ENCODE assay signal across 8 mouse cellular contexts in the genomic region with DNA sequence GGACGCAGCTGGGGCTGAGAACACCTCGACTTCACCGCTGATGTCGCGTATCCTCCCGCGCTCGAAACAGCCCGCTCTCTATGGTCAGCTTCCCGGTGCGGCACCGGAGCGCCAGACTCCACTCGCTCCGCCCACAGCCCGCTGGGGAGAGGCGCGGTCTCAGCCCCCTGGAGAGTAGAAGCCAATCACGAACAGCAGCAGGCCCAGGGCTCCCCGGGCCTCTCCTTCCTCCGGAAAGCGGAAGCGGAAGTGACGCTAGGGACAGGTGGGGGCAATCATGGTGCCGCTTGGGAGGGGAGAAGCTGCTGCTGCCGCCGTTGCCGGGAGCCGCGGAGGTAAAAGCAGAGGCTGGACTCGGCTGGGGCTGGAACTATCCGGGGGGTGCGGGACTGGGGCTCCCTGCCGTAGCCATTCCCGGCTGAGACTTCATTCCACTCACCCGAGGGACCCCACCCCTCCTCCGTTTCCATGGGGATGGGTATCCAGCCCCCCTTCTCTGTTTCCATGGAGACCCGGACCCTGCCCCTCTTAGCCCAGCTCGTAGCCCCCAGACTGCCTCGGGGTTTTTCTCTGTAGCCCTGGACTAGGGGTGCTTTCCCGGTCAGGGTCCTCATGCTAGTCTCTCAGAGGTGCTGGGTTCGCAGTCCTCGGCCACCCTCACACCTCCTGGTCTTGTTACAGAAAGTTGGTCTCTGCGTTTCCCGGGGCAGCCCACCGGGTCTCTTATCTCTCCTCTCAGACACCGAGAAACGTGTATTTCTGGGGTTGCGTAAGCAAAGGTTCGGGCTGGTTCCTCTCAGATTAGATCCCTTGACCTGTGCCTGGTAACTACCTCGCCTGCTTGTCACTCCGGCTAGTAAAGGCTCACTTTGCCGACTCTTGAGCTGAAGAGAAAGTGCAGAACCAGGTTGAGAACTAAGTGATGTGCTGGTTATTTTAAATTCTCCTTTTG. TPM values are rescaled to one million over a fixed set of nuclear protein-coding genes. Genes with fewer than 3 reads are reported as not detected.
DNase-seq lines count a peak whose midpoint lies in the region; ATAC-seq lines count a peak whose summit lies in the region.

No protein-coding gene starts in this region.

- peak overlapping the region; percentile 95 for H3K27ac ChIP-seq in hindbrain, embryonic 11.5 days (ENCODE audit: low read depth, low read length)

- H3K4me3 ChIP-seq in hindbrain, embryonic 11.5 days (ENCODE audit: low read depth, low read length) = peak overlapping the region; percentile 77

- no peaks in the 10 kb centered on the region for H3K27me3 ChIP-seq in hindbrain, embryonic 11.5 days (ENCODE audit: control insufficient read depth, insufficient read depth, low read length)

- 3% methylated on average over 52 of the region's 53 CpGs for WGBS in hindbrain, embryonic 11.5 days

- peak overlapping the region; percentile 89 for H3K9ac ChIP-seq in hindbrain, embryonic 11.5 days (ENCODE audit: low read depth, low read length)

- H3K9me3 ChIP-seq in hindbrain, embryonic 11.5 days (ENCODE audit: control insufficient read depth, low read length) = no peaks in the 10 kb centered on the region

- ATAC-seq in frontal cortex, adult (ENCODE audit: low TSS enrichment) = peak; percentile 97
- ATAC-seq in hindbrain, embryonic 11.5 days (ENCODE audit: low FRiP score) = peak; percentile 100

- peaks cover 6% of the 10 kb centered on the region for H3K4me1 ChIP-seq in hindbrain, embryonic 11.5 days (replicated peaks; ENCODE audit: control insufficient read depth, insufficient read depth, low read length)

- H3K36me3 ChIP-seq in hindbrain, embryonic 11.5 days (ENCODE audit: control insufficient read depth, insufficient read depth, low read length) = peaks cover 3% of the 10 kb centered on the region; the same call in 1 of the 2 replicates

- peak; percentile 93 for DNase-seq in MEL-GATA-1-ER (ENCODE audit: extremely low read depth, low read depth)
- DNase-seq in cerebellum, adult 8-10 months = peak; percentile 94
- peak; percentile 98 for DNase-seq in hindbrain, embryonic 11.5 days (ENCODE audit: low spot score)
- peak; percentile 95 to 96 for DNase-seq in layer of hippocampus, postnatal 10 days (ENCODE audit: low spot score in 2 of 2)
- peak; percentile 98 for DNase-seq in lung, postnatal 10 days
- peak; percentile 94 for DNase-seq in ovary, postnatal 36 days (ENCODE audit: low spot score)
- peak; percentile 97 for DNase-seq in thymus, postnatal 25 days

- peak overlapping the region; percentile 78 for H3K4me2 ChIP-seq in hindbrain, embryonic 11.5 days (replicated peaks; ENCODE audit: low read depth, low read length)

RNA-seq across cellular contexts. Expression of gene Mtf1, which starts 0.7 kb away (rescaled TPM):
- 15.1 and 15.9 TPM in 2 replicates for polyA plus RNA-seq in hindbrain, embryonic 11.5 days (2014; fragmentation: Nextera tagmentation; extraction: Ambion mirVana)
- 10 to 100 TPM; 20.6 to 24.1 TPM for total RNA-seq in layer of hippocampus, postnatal 10 days (2021)

RNA-seq across cellular contexts. Expression of gene Yrdc, which starts 47.9 kb away (rescaled TPM):
- 44.0 and 50.8 TPM in 2 replicates for polyA plus RNA-seq in hindbrain, embryonic 11.5 days (2014; fragmentation: Nextera tagmentation; extraction: Ambion mirVana)
- 10 to 100 TPM; 24.5 to 26.6 TPM for total RNA-seq in layer of hippocampus, postnatal 10 days (2021)

RNA-seq across cellular contexts. Expression of gene 1110065P20Rik, which starts 48.4 kb away (rescaled TPM):
- 55.0 and 55.9 TPM in 2 replicates for polyA plus RNA-seq in hindbrain, embryonic 11.5 days (2014; fragmentation: Nextera tagmentation; extraction: Ambion mirVana)
- total RNA-seq in layer of hippocampus, postnatal 10 days (2021) = 100 to 1,000 TPM; 107 to 115 TPM

RNA-seq across cellular contexts. Expression of gene Maneal, which starts 59.4 kb away (rescaled TPM):
- polyA plus RNA-seq in hindbrain, embryonic 11.5 days (2014; fragmentation: Nextera tagmentation; extraction: Ambion mirVana) = 10.0 and 10.3 TPM in 2 replicates
- 10 to 100 TPM; 43.5 to 48.3 TPM for total RNA-seq in layer of hippocampus, postnatal 10 days (2021)

Comparison
In these comparisons a context has a peak if more than half of its experiments do, and no peak if none do; other contexts are left out.
1. Peak in every context shown above with its lines: DNase-seq, ATAC-seq, H3K4me3 ChIP-seq and H3K27ac ChIP-seq.